Mouse (Mus musculus) heart, postnatal 4 days (tissue): ENCODE results near the gene Gm21294. TPM values are rescaled to one million over a fixed set of nuclear protein-coding genes. Genes with fewer than 3 reads are reported as not detected.
"Not testable (repeated sequence)": the region's sequence is repeated elsewhere in the genome, so short reads cannot be mapped to it uniquely, and the experiment has no call there.

ENCODE experiments used
- DNase-seq: peaks from one replicate; pipeline ENCODE4 v3.0.0; 2021
- total RNA-seq, 2 experiments: library from RNA; stranded (reverse); gene quantifications; 2 replicates each; pipeline ENCODE4 v1.2.3; 2021

Gm21294 gene
- total RNA-seq: not detected

DNA sequence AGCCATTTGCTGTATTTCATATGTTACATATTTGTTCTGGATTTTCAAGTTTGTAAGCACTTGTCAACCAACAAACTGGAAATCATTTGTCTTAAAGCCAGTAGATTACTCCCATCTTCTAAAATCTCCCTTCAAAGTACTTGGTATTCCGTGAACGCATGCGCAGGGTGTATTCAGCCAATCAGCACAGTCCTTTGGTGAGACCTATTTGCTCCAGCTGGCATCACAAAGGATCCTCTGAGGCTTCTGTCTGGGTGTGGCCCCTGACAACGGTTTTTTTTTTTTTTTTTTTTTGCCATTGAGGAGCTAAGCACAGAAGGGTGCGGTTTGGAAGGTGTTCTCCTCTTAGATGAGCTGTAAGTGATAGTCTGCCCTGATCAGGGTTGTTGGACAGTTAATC, at the start of gene Gm21294:
TSS of gene Gm21294 (plus strand) at position 301 of the 400 bp plus-strand sequence.
- not testable (repeated sequence) for DNase-seq

DNA sequence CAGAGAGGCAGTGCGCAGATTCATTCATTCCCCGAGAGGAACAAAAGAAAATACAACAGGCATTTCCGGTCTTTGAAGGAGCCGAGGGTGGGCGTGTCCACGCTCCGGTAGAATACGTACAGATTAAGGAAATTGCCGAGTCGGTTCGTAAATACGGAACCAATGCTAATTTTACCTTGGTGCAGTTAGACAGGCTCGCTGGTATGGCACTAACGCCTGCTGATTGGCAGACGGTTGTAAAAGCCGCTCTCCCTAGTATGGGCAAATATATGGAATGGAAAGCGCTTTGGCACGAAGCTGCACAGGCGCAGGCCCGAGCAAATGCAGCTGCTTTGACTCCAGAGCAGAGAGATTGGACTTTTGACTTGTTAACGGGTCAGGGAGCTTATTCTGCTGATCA, 73.6 kb downstream of the Gm21294 start:
- peak; percentile 4 for DNase-seq
